Mouse (Mus musculus): ENCODE results near the gene Ascc3. TPM values are rescaled to one million over a fixed set of nuclear protein-coding genes. Genes with fewer than 3 reads are reported as not detected.
A peak's percentile ranks its signal among the peaks of the same experiment; 100 is the strongest.

Ascc3 gene
- total RNA-seq (2015) (40.2 and 46.3 TPM in 2 replicates), total RNA-seq (2017) (32.0 and 44.3 TPM in 2 replicates)

DNA sequence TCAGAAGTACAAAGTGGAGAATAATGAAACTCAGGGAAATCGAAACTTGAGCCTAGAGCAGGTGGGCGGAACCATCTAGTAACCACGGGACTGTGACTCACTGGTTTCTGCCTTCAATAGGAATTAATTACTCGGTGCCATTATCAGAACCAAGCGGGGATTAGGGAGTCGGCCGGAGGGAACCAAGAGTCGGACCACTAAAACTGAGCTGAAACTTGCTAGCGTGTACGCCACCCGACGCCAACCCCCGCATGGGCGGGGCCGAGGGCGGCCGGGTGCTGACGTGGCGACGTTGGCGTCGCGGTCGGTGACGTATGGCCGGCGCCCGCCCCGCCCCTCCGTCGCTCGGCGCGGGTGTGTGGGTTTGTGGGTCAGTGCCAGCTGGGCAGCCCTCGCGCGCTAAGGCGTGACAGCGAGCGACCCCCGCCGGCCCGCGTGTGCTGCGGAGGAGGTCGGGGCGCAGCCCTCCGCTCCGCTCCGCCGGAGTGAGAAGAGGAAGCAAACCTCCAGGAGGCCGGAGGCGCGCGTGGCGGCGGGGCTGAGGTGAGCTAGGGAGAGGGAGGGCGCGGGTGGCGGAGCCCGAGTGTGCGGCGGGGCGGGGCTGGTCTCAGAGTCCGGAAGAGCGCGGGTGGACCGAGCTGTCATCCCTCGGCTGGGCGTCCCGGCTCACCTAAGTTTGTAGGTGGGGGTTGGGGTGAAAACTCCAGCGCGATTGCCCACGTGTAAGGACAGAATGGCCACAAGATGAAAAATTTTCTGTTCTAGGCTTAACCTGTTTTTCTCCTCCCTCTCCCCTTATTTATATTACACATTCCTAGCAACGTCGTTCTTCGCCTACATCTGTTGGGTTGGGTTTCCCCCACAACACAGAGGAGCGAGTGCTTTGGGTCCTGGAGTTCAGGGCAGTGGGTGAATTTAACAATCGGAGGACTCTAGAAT is at the start of gene Ascc3:
TSS of gene Ascc3 (plus strand) at position 315 of the 939 bp plus-strand sequence.
- peak; percentile 92 for ATAC-seq (ENCODE audit: poor library complexity, severe bottlenecking)

DNA sequence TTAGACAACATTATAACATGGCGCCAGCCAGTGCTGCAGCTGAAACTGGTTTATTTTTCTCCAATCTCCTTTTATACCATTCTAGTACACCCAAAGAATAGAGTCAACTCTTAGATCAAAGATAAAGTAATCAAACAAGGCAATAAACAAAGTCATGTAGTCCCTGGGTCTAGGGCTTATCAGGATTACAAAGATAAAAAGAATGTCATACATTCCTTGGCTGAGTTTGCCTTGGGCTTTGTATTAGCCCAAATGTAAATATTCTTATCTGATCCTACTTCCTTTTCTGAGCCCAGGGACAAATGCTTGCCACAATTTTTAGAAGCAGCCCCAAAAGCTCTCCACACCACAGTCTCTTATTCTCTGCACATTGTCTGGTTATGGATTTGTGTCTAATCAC is 7.7 kb upstream of the Ascc3 start:
- ATAC-seq (ENCODE audit: poor library complexity, severe bottlenecking): no peak

DNA sequence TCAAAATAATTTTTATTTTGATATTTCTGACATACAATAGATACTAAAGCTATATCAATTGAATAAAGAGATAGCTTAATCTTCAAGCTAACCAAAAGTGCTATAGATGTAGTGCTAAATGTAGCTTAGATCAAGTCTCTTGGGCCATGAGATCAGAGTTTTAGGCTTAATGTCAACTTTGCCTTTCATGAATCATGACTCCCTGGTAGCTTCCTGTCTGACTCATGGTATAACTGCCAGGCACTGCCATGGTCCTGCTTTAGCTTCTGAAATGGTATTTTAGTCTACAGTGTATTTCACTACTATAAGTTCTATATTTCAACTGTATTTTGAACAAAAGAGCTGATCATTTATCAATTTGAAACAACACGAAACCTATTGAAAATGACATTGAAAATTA is 5.9 kb upstream of the Ascc3 start:
- no peak for ATAC-seq (ENCODE audit: poor library complexity, severe bottlenecking)

DNA sequence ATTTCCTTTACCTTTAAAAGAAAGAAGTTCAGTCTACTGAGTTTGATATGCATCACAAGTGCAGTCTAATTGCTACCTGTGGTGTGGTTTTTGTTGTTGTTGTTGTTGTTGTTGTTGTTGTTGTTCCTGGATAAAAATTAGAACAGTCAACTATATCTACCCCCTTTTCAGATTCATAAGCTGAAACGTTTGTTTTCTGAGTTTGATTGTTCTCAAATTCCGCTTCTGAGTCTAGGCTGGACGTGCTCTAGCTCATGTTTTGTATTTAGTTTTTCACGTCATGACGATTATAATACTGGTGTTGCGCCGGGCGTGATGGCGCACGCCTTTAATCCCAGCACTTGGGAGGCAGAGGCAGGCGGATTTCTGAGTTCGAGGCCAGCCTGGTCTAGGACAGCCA is 902 bp downstream of the Ascc3 start:
- no peak for ATAC-seq (ENCODE audit: poor library complexity, severe bottlenecking)

DNA sequence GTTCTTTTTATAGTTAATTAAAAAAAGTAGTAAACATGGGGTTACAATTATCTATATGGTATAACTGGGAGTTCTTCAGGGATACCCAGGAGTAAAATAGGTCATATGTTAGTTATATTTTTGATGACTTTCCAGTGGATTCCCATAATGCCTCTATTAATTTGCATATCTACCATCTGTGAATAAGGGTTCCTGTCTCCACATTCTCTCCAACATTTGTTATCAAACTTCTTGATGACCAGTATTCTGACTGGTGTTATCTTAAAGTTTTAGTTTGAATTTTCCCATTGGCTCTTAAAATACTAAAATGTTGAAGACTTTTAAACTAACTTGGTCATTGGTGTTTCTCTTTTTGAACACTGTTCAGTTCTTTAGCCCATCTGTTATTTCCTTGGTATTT is 2.9 kb downstream of the Ascc3 start:
- ATAC-seq (ENCODE audit: poor library complexity, severe bottlenecking): no peak

DNA sequence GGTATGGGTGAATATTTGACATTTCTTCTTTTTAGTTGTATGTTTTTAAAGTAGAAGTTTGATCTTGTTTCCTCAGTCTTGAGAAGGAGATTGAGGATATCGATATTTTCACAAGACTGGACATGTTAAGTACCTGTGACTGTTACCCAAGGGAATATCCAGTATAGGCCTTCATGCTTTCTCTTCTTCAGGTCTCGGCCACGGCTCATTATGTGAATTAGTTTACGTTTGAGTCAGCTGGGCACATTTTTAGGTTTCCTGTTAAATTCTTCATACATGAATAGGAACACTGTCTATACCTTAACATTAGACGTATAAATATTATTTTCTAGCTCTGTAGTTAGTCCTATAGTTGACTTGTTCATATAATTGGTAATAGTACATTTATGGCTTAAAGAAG is 12.4 kb downstream of the Ascc3 start:
- no peak for ATAC-seq (ENCODE audit: poor library complexity, severe bottlenecking)

DNA sequence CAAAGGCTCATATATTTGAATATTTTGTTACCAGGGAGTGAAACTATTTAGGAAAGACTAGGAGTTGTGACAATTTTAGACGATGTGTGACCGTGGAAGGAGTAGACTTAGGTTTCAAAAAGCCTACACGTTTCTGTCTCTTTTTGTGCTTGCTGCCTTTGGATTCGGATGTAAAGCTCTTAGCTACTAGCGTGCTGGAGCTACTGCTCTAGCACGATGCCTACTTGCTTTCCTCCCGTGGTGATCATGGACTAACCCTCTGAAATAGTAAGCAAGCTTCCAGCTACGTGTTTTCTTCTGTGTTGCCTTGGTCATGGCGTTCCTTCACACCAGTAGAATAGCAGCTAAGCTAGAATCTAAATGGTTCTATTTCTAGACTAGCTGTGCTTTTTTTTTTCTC is 21.4 kb downstream of the Ascc3 start:
- ATAC-seq (ENCODE audit: poor library complexity, severe bottlenecking): no peak

DNA sequence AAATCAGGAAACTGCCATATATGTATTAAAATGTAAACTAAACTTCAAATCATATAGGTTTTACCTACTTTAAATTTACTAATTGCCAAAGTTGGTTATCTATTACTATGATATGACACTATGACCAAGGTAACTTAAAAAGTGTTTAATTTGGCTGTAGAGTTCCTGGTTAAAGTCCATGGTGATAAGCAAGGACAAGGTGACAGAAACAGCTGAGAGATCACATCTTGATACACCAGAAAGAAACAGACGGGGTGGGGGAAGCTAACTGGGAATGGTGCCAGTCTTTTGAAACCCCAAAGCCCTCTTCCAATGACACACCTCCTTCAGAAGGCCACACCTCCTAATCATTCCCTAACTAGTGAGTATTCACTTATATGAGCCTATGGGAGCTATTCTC is 33.4 kb downstream of the Ascc3 start:
- ATAC-seq (ENCODE audit: poor library complexity, severe bottlenecking): no peak

DNA sequence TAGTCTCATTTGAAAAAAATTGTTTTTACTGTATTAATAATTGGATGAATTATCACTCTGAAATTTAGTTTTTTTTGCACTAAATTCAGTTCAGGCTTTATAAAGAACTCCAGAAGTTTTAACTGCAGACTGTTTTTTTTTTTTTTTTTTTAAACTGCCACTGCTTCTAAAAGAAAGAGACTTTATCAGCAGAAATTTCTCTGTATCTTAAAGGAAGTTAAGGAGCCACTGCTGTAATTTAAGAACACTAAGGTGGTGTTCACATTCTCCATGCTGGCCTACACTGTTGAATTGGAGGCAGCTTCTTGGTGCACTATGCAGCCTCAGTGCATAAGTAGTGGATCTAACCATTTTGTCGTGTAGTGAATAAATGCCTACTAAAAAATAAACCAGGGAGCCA is 47.1 kb downstream of the Ascc3 start:
- no peak for ATAC-seq (ENCODE audit: poor library complexity, severe bottlenecking)

DNA sequence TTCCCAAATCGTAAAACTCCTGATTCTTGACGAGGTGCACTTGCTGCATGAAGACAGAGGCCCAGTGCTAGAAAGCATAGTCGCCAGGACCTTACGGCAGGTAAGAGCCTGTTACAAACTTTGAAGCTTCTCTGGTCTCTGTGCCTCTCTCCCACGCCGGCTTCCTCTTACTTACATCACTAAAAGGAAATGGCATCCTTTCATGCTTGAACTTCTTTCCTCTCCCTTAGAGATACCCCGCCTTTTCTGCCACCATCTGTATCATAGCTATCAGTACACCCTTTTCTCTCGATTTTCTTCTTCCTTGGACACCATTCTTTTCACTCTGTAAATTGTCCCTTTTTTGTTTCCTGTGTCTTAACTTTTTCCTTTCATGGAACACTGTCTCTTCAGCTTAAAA is 58.1 kb downstream of the Ascc3 start:
- ATAC-seq (ENCODE audit: poor library complexity, severe bottlenecking): no peak

DNA sequence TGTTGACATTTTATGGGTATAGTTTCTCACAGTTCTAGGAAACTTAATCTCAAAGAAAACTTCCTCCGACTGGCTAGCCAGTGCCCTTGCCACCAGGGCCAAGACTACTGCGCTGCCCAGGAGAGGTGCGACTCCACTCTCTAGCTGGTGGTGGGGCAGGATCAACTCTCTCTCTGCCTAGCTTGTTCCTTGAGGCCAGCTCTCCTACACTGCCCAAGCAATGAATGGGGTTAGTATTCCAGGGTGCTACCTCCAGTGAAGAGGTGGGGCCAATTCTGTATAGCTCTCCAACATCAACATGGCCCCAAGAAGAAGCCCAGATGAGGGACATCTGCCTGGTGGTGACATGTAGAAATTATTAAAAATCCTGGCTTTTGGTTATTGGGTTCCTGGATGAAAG is 61.1 kb downstream of the Ascc3 start:
- ATAC-seq (ENCODE audit: poor library complexity, severe bottlenecking): no peak

DNA sequence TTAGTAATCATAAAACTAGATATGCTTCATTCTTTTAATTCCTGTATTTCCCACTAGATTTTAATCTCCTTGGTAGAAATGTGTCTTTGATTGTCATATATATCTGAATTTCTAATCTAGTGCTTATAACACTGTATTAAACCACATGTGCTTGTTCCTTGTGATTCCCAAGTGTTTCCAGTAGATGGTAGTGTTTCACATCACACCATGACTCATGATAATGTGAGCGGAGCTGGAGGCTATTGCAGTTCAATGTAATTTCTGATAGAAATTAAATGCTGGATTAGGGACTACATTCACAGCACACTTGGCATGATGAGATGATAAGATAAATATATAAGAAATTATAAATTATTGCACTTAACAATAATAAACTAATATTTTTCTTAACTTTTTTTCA is 64.9 kb downstream of the Ascc3 start:
- peak; percentile 76 for ATAC-seq (ENCODE audit: poor library complexity, severe bottlenecking)

DNA sequence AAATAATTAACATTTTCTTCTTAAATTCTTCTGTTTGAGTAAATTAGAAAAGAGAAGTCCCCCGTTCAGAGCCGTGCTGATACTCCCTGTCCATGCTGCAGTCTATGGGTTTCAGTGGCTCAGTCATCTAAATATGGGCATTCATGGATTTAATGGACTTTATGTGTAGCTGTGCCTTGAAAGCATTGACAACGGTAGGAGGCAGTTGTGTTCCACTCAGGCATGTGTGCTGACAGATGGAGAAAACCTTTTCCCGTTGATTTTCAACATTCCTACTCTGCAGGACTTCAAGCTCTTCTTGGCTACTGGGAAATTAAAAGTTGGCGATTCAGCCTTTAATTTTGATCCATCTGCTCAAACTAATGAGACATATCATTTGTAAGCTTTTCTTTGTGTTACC is 79.0 kb downstream of the Ascc3 start:
- no peak for ATAC-seq (ENCODE audit: poor library complexity, severe bottlenecking)

DNA sequence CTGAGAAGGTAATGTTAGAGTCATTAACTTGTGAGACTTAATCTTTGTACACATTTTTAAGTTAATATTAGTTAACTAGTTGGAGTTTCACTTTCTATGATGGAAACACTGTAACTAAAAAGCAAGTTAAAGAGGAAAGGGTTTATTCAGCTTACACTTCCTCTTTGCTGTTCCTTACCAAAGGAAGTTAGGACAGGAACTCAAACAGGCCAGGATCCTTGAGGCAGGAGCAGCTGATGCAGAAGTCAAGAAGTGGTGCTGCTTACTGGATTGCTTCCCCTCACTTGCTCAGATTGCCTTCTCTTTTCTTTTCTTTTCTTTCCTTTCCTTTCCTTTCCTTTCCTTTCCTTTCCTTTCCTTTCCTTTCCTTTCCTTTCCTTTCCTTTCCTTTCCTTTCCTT is 97.9 kb downstream of the Ascc3 start:
- ATAC-seq (ENCODE audit: poor library complexity, severe bottlenecking): peak; percentile 47

DNA sequence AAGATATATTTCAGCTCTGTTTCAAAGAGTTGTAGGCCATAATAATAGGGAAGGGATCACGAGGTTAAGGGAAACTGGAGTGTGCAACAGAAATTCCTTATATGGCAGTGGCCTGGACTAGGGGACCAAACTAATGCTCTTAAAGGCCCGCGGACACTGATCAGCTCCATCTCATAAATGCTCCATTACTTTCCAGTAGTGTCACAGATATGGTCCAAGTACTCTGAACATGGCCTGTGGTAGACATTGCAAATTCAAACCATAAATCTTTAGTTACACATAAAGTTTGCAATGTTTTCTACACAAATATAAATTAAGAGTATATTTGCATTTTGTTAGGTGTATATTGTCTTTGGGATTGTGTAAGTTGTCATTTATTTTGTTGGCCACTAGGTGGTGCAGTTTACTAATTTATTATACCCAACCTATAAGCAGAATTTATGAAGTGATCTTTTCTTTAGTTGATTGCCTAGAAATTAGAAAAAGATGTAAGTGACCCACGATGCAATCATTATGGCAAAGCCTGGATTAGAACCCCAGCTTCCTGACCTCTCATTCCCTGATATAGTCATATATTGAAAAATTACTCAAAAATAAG is 106.5 kb downstream of the Ascc3 start:
- ATAC-seq (ENCODE audit: poor library complexity, severe bottlenecking): peak; percentile 74

DNA sequence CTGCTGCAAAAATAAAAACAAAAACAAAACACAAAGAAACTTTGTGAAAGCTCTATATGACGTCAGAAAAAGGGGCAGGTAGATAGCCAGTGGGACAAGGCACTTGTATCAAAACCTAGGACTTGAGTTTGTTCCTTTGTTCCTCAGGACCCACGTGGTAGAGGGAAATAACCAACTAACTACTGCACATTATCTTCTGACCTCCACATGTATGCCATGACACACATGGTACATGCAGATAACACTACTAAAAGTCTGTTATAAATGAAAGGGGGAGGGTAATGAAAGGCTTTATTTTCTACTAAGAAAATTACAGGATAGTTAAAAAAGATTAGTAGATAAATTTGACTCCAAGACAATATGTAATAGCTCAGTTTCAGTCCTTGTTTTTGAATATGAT is 109.3 kb downstream of the Ascc3 start:
- ATAC-seq (ENCODE audit: poor library complexity, severe bottlenecking): no peak

DNA sequence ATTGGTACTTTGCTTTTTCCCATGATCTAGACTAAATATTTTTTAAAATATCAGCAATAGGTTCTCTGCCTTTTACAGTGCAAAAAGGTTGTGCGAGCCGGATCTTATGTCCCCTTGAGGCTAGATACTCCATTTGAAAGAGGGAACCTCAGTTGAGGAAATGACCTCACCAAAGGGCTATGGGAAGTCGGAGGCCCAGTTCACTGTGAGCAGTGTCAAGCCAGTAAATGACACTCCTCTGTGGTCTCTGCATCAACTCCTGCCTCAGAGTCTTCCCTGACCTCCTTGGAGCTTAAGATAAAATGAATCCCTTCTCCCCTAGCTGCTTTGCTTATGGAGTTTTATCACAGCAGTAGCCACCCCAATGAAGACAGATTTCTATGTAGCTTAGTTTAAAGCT is 109.9 kb downstream of the Ascc3 start:
- ATAC-seq (ENCODE audit: poor library complexity, severe bottlenecking): no peak

DNA sequence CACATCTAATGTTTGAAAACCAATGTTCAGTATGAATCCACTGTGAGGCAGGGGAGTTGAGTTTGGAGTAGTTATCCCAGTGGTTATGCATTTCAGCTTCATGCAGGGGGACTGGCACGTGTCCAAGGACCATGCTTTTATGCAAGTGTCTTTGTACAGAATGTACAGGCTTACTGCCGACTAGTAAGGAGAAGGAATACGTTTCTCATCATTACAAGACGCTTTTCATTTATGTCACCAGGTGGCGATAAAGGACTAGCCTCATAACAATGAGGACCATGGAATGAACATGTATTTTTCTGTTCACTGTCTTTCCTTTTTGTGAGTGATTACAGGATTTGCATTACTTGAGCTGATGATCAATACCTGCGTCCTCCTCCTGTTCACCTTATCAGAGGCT is 111.7 kb downstream of the Ascc3 start:
- peak; percentile 64 for ATAC-seq (ENCODE audit: poor library complexity, severe bottlenecking)

DNA sequence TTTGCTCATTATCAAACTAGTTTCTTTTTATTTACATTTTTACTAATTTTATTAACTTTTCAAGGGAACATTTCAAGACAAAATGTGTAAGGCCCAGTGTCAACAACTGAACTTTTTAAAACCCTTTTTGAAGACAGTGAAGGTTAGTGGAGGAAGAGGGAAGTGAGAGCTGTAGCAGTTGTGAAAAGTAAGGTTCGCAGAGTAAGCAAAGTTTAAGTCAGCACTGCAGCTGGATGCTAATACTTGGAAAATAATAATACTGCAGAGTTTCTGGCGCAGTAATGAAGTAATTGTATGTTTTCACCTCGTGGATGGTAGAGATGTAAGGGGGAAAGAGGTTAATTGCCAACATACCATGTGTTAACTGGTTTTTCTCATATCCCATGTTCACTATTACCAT is 112.4 kb downstream of the Ascc3 start:
- no peak for ATAC-seq (ENCODE audit: poor library complexity, severe bottlenecking)

DNA sequence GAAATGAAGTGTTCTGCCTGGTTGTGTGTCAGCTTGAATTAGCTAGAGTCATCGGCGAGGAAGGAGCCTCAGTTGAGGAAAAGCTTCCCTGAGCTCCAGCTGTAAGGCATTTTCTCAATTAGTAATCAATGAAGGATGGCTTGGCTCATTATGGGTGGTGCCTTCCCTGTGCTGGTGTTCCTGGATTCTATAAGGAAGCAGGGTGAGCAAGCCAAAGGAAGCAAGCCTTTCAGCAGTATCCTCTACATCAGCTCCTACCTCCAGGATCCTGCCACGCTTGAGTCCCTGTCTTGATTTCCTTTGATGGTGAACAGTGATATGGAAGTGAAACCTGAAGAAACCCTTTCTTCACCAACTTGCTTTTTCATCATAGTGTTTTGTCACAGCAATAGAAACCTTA is 118.8 kb downstream of the Ascc3 start:
- ATAC-seq (ENCODE audit: poor library complexity, severe bottlenecking): no peak

DNA sequence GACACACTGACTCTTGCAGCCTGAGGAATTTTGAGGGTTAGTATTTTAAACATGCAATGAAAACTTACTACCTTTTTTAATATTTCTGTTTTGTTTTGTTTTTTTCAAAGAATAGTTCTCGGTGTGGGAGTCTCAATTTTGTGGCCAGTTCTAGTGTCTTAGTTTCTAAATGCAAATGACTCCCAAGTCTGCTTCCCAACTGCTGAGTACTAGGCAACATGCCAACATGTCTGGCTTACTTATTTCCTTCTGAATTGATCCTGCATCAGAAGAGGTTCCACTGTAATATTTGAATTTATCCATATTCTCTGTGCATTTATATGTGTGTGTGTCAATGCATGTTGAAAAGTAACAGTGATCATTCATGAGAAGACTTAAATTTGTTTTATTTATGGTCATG is 119.3 kb downstream of the Ascc3 start:
- no peak for ATAC-seq (ENCODE audit: poor library complexity, severe bottlenecking)

DNA sequence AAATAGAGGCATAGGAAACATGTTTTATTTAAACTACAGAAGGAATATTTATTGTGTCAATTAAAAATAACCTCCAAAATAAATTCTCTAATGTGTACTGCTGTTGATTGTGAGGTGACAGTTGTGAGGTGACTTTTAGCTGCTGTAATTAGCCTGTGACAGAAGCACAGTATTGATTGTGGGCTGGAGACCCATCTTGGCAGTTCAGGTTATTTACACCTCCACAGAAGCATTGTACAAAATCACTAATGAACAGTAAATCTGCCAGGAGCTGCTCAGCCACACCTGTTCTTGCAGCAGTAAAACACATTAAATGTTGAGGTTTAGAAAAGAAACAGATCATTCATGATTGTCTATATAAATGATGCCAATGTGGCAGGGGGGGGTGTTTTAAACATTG is 141.0 kb downstream of the Ascc3 start:
- no peak for ATAC-seq (ENCODE audit: poor library complexity, severe bottlenecking)

All from megakaryocyte, adult 5-6 weeks (primary cell).